Mouse (Mus musculus): ENCODE measurements around the gene Wnk3. TPM values are rescaled to one million over a fixed set of nuclear protein-coding genes. Genes with fewer than 3 reads are reported as not detected.
A peak's percentile ranks its signal among the peaks of the same experiment; 100 is the strongest.
"Not testable (repeated sequence)": the region's sequence is repeated elsewhere in the genome, so short reads cannot be mapped to it uniquely, and the experiment has no call there.

The Wnk3 gene
- total RNA-seq (2022): 10 to 100 TPM; 36.4 to 48.3 (median 43.5) TPM

GRCm38 (mm10) chrX:151197778-151198177, at the start of gene Wnk3:
TSS of gene Wnk3 (plus strand) at chrX:151198078.
- no peak for DNase-seq (ENCODE audit: low spot score in 2 of 2)

GRCm38 (mm10) chrX:151158414-151158813, 39.5 kb upstream of the Wnk3 start:
- no peak for DNase-seq (ENCODE audit: low spot score in 2 of 2)

DNA sequence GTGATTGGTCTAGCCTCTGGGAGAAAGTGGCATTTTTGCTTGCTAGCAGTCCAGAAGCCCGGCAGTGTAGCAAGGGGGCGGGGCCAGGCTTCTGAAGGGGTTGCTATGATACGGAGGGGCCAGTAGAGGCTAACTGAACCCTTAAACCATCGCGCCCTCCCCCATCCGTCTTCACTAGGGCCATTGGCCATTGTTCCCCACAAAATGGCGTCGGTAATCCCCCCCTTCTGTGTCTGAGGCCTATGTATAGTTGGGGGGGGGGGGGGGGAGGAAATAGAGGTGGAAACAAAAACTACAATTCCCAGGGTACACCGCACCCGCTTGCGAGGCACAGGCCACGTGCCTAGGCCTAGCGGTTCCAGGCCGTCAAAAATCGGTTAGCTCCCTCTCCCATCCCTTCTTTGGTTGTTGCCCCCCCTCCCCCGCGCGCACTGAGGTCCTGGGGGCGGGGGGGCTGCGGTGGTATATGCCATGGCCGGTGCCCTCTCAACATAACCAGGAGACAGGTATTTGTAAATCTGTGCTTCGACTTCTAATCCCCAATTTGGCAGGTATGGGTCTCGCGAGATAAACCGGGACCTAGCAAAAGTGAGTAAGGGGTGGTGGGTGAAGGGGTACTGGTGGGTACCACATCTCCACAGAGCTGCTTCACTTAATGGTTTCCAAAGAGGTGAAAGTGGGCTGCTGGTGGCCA, 29.3 kb upstream of the Wnk3 start:
- DNase-seq (ENCODE audit: low spot score in 2 of 2): peak; percentile 52 to 54

GRCm38 (mm10) chrX:151169261-151169961, 28.5 kb upstream of the Wnk3 start:
- DNase-seq (ENCODE audit: low spot score in 2 of 2): peak; percentile 53 to 54

DNA sequence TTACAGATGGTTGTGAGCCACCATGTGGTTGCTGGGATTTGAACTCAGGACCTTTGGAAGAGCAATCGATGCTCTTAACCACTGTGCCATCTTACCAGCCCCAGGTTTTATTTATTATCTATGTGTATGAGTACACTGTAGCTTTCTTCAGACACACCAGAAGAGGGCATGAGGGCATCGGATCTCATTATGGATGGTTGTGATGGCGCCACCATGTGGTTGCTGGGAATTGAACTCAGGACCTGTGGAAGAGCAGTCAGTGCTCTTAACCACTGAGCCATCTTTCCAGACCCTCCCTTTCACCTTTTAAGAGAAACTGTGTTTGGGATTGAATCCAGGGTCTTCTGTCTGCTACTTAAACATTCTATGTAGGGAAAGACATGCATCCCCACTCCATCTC, 24.7 kb upstream of the Wnk3 start:
- DNase-seq (ENCODE audit: low spot score in 2 of 2): not testable (repeated sequence)

DNA sequence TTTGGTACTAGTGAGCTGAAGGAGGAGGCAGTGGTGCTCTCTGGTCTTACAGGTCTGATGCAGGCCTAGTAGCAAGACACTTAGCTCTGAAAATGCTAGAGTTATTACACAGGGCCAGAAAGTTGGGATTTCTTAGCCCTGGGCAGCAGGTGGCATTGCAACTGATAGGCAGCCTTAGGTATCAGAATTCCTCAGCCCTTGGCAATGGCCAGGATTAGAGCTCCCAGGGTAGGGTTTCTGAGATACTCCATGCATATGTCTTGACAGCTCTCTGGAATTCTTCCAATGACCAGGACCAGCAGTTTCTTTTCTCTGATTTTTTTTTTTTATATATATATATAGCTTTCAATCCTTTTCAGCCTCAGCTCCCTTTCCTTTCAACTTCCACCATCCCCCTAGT, 100.5 kb downstream of the Wnk3 start:
- no peak for DNase-seq (ENCODE audit: low spot score in 2 of 2)

GRCm38 (mm10) chrX:151313732-151314131, 115.9 kb downstream of the Wnk3 start:
- no peak for DNase-seq (ENCODE audit: low spot score in 2 of 2)

DNA sequence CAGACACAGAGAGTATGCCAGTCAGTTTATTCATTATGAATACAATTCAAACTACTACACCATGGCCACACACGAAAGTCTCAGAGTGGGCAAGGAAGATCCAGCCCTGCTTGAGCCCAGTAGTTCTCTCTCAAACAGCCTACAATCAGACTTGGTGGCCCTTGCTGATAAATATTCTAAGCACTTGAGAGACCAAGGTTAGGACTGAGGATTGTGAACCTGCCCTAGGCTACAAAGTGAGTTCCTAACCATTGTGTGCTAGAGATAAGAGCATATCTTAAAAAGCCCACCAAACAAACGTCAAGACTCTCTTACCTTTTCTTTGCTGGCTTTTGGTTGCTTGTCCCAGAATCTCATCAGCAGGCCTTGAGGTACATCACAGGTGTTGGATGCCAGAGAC, 135.7 kb downstream of the Wnk3 start:
- DNase-seq (ENCODE audit: low spot score in 2 of 2): no peak

DNA sequence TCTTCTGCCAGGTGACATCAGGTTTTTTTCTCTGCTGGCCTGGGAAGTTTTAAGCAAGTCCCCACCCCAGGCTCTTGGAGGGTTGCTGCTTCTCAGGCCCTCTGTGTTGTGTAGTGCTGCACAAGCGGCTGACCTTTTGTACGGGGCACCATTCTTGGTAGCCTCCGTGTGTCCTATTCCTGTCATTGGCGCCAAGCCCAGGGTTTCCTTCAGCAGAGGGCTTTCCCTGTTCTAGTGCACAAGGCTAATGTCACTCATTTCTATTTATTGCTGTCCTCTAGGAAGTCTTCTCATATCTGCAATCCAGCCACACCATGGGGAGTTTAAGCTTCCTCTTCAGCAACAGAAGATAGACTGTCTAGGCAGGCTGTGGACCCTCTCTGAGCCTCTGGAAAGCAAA, 139.9 kb downstream of the Wnk3 start:
- DNase-seq (ENCODE audit: low spot score in 2 of 2): no peak

GRCm38 (mm10) chrX:151343761-151344500, 146.1 kb downstream of the Wnk3 start, which contains the start of gene Fam120c:
TSS of gene Fam120c (plus strand) at chrX:151344175.
- DNase-seq (ENCODE audit: low spot score in 2 of 2): peak; percentile 73 to 75

DNA sequence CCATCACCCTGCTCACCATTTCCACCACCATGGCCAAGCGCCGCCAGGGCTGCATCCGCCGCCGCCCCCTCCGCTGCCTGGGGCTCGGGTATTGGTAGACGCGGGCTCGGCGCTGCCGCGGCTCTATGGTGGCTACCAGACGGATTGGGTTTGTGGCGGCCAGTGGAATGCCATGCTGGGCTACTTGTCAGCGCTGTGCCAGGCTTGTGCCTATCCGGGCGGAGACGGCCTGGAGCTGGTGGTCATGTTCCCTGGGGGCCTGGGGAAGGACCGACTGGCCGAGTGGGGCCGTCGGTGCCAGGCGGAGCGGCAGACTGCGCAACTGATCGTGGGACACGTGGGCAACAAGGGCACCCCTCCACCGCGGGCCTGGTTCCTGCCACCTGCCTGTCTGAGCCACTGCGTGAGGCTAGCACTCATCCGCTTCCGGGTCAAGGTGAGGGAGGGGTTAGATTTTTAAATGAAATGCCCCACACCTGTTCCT, 146.7 kb downstream of the Wnk3 start:
- peak; percentile 29 to 33 for DNase-seq (ENCODE audit: low spot score in 2 of 2)

- DNase-seq (ENCODE audit: low spot score in 2 of 2): no peak
These were observed 147.7 kb downstream of the Wnk3 start for GRCm38 (mm10) chrX:151345333-151346125.

DNA sequence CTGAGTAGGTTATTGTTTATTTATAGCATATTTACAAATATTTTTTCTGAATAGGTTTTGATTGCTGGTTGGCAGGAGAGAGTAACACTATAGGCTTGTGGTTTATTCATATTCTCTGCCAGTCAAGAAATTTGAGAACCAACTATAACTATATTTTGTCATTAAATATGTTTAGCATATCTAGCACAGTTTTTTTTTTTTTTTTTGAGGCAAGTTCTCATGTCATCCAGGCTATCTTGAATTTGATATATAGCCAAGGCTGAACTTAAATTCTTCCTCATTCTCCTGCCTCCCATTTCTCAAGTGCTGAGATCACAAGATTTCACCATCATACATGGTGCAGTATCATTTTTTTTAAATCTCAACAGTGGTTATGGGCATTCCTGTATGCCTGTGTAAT, 149.4 kb downstream of the Wnk3 start:
- DNase-seq (ENCODE audit: low spot score in 2 of 2): no peak

GRCm38 (mm10) chrX:151349322-151349721, 151.4 kb downstream of the Wnk3 start:
- no peak for DNase-seq (ENCODE audit: low spot score in 2 of 2)

Other genes starting within 250 kb of the Wnk3 start
- 100 to 1,000 TPM; 174 to 229 (median 202) TPM for gene Gnl3l, start 180.8 kb upstream of the Wnk3 start, total RNA-seq (2022)
- 10 to 100 TPM; 16.3 to 19.4 (median 18.8) TPM for gene Fgd1, start 151.9 kb upstream of the Wnk3 start, total RNA-seq (2022)
- gene Tsr2, start 101.5 kb upstream of the Wnk3 start, total RNA-seq (2022): 10 to 100 TPM; 77.7 to 87.4 (median 82.3) TPM
- gene Fam120c, start 146.1 kb downstream of the Wnk3 start, total RNA-seq (2022): 10 to 100 TPM; 44.1 to 51.3 (median 49.3) TPM